Mouse (Mus musculus) stomach, embryonic 15.5 days (tissue): ENCODE data around the gene Zdhhc16. TPM values are rescaled to one million over a fixed set of nuclear protein-coding genes. Genes with fewer than 3 reads are reported as not detected.

Experiments
- polyA plus RNA-seq: library from polyadenylated mRNA; unstranded; fragments of >200 nt; fragmentation: Nextera tagmentation; extraction: Ambion mirVana; gene quantifications from 2 replicates; pipeline ENCODE4 v1.2.1, GENCODE M21; 2015

The Zdhhc16 gene
- polyA plus RNA-seq, 1 experiment from 2014 or later: 73.4 TPM

Other genes starting within 250 kb of the Zdhhc16 start
- 1.1 and 1.5 TPM in 2 replicates for gene Slit1, start 189.8 kb upstream of the Zdhhc16 start, polyA plus RNA-seq
- 19.1 and 20.8 TPM in 2 replicates for gene Arhgap19, start 131.4 kb upstream of the Zdhhc16 start, polyA plus RNA-seq
- gene Frat1, start 103.5 kb upstream of the Zdhhc16 start, polyA plus RNA-seq: 12.3 and 14.1 TPM in 2 replicates
- 6.9 and 9.0 TPM in 2 replicates for gene Frat2, start 85.3 kb upstream of the Zdhhc16 start, polyA plus RNA-seq
- gene Rrp12, start 37.3 kb upstream of the Zdhhc16 start, polyA plus RNA-seq: 13.7 and 14.2 TPM in 2 replicates
- gene Pgam1, start 21.6 kb upstream of the Zdhhc16 start, polyA plus RNA-seq: 626 and 677 TPM in 2 replicates
- gene Exosc1, start 57 bp upstream of the Zdhhc16 start, polyA plus RNA-seq: 70.3 and 75.3 TPM in 2 replicates
- 28.2 and 32.1 TPM in 2 replicates for gene Mms19, start 47.7 kb downstream of the Zdhhc16 start, polyA plus RNA-seq
- gene Ubtd1, start 48.3 kb downstream of the Zdhhc16 start, polyA plus RNA-seq: 14.1 and 16.6 TPM in 2 replicates
- 0.32 and 0.40 TPM in 2 replicates for gene Ankrd2, start 102.5 kb downstream of the Zdhhc16 start, polyA plus RNA-seq
- 2.3 and 4.0 TPM in 2 replicates for gene Hoga1, start 112.1 kb downstream of the Zdhhc16 start, polyA plus RNA-seq
- gene 4933411K16Rik, start 118.8 kb downstream of the Zdhhc16 start, polyA plus RNA-seq: not detected in 2 replicates
- 14.5 and 18.1 TPM in 2 replicates for gene Morn4, start 152.9 kb downstream of the Zdhhc16 start, polyA plus RNA-seq
- 22.0 and 24.0 TPM in 2 replicates for gene Pi4k2a, start 157.0 kb downstream of the Zdhhc16 start, polyA plus RNA-seq
- 42.5 and 44.7 TPM in 2 replicates for gene Avpi1, start 195.6 kb downstream of the Zdhhc16 start, polyA plus RNA-seq
- gene Marveld1, start 213.9 kb downstream of the Zdhhc16 start, polyA plus RNA-seq: 19.3 and 21.0 TPM in 2 replicates
- 24.6 and 25.2 TPM in 2 replicates for gene Zfyve27, start 230.5 kb downstream of the Zdhhc16 start, polyA plus RNA-seq